Mouse (Mus musculus): ENCODE measurements around the gene Odr4. TPM values are rescaled to one million over a fixed set of nuclear protein-coding genes. Genes with fewer than 3 reads are reported as not detected.

Odr4 gene
- 0.40 and 0.78 TPM in 2 replicates for polyA plus RNA-seq (2012; rRNA removed)

GRCm38 (mm10) chr1:150392638-150393487, at the start of gene Odr4, which contains the start of gene Tpr:
TSS of gene Odr4 (minus strand) at chr1:150393080.
TSS of gene Tpr (plus strand) at chr1:150392838.

GRCm38 (mm10) chr1:150319205-150319604, 73.7 kb downstream of the Odr4 start, which contains the start of gene Pdc:
TSS of gene Pdc (plus strand) at chr1:150319417.

Other genes starting within 250 kb of the Odr4 start
- not detected in 2 replicates for gene Pdc, start 73.7 kb downstream of the Odr4 start, polyA plus RNA-seq (2012; rRNA removed)
- 10.1 and 14.3 TPM in 2 replicates for gene Tpr, start 242 bp downstream of the Odr4 start, polyA plus RNA-seq (2012; rRNA removed)
- 0.26 and 0.27 TPM in 2 replicates for gene Prg4, start 73.1 kb upstream of the Odr4 start, polyA plus RNA-seq (2012; rRNA removed)

Measured in stomach, adult 2 months (tissue).